Mouse (Mus musculus) heart, adult 2 months (tissue): ENCODE measurements at regions not wholly inside any gene's neighbourhood (a gene's known extent, or its start where the extent isn't known, plus 50 kb on each side); places are given as distances from the start of the nearest gene placed in this dataset.

ENCODE experiments used
- DNase-seq, 2 experiments: peaks; one replicate each; pipeline ENCODE4 v3.0.0; 2021
- H3K27ac ChIP-seq: fragments of 200-600 bp; 2 replicates; pipeline ENCODE4 v1.8.1; 2022
- H3K27me3 ChIP-seq: fragments of 200-500 bp; 2 replicates; pipeline ENCODE4 v1.6.1; 2012; ENCODE audit warnings: mild to moderate bottlenecking, low read length, inconsistent platforms, mixed read lengths; ENCODE audit not compliant: control insufficient read depth, insufficient read depth
- H3K36me3 ChIP-seq: fragments of 200-500 bp; 2 replicates; pipeline ENCODE4 v1.6.1; 2012; ENCODE audit warnings: low read length, inconsistent platforms; ENCODE audit not compliant: control insufficient read depth, insufficient read depth
- H3K4me1 ChIP-seq: fragments of 200-500 bp; 2 replicates; pipeline ENCODE4 v1.6.1; 2011; ENCODE audit warnings: low read length; ENCODE audit not compliant: control insufficient read depth, insufficient read depth
- H3K4me3 ChIP-seq: fragments of 200-600 bp; 2 replicates; pipeline ENCODE4 v1.8.1; 2022
- H3K79me2 ChIP-seq: fragments of 200-500 bp; replicated peaks from 2 replicates; pipeline ENCODE4 v1.6.1; 2012; ENCODE audit warnings: mild to moderate bottlenecking, inconsistent platforms, low read length, moderate library complexity, mixed read lengths; ENCODE audit not compliant: control insufficient read depth, insufficient read depth
- H3K9ac ChIP-seq: fragments of 200-500 bp; 2 replicates; pipeline ENCODE4 v1.6.1; 2012; ENCODE audit warnings: low read depth, mild to moderate bottlenecking, control low read depth, inconsistent platforms, low read length, mixed read lengths
- CTCF ChIP-seq: fragments of 200-600 bp; IDR thresholded peaks from 2 replicates; pipeline ENCODE4 v1.8.1; 2022; ENCODE audit warnings: antibody characterized with exemption, mild to moderate bottlenecking, moderate library complexity
- EP300 ChIP-seq: fragments of 200-500 bp; IDR thresholded peaks from 2 replicates; pipeline ENCODE4 v1.6.1; 2011; ENCODE audit warnings: low read depth, low read length, control low read depth; ENCODE audit not compliant: insufficient read depth
- POLR2A ChIP-seq: fragments of 200-500 bp; IDR thresholded peaks from 2 replicates; pipeline ENCODE4 v1.6.1; 2011; ENCODE audit warnings: mild to moderate bottlenecking, low read depth, low read length, control low read depth; ENCODE audit not compliant: insufficient read depth
- WGBS: fragments of 180-500 bp; shearing (Covaris S2); methylation state at CpG from one replicate; pipeline ENCODE4 v1.1.7; 2018; 5-methylcytosine and 5-hydroxymethylcytosine counted together
- intact Hi-C: fragments of 180-260 bp; cut with DNase I; formaldehyde crosslinking; loops from one replicate; pipeline ENCODE4 v1.15.1; 2025

DNA sequence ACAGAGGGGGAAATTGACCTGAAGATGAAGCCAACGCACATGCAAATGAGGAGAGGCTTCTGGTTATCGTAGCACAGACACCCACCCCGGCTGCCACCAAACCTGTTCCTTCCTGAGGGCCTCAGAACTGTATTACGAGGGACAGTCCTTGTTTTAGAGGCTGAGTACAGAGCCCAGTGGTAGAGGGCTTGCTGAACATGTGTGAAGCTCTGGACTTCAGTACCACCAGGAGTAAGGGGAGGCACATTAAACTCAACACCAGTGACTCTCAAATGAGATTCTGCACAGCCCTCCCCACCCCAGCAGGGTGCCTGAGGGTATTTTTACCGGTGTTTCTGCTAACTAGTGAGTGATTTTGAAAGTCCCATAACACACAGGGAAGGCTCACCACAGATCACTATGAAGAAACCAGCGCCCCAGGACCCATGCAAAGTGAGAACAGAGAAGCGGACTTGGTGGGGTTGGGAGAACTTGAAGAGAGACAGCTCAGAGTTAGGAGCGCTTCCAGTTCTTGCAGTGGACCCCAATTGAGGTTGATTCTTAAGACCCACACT is 116.9 kb downstream of the 2410131K14Rik start:
- Histone ChIP-seq H3K9ac (no peak overlapping the region), H3K27ac (no peak overlapping the region), H3K4me3 (no peak overlapping the region), H3K79me2 (no peaks in the 10 kb centered on the region), H3K4me1 (no peaks in the 10 kb centered on the region; the same call in 1 of the 2 replicates), H3K27me3 (no peaks in the 10 kb centered on the region), H3K36me3 (no peaks in the 10 kb centered on the region)
- intact Hi-C loops: no loop called here
- 77% methylated on average over 8 of the region's 8 CpGs for WGBS
- TF ChIP-seq EP300 (no peak), POLR2A (no peak), CTCF (no peak)
- DNase-seq: no peak

DNA sequence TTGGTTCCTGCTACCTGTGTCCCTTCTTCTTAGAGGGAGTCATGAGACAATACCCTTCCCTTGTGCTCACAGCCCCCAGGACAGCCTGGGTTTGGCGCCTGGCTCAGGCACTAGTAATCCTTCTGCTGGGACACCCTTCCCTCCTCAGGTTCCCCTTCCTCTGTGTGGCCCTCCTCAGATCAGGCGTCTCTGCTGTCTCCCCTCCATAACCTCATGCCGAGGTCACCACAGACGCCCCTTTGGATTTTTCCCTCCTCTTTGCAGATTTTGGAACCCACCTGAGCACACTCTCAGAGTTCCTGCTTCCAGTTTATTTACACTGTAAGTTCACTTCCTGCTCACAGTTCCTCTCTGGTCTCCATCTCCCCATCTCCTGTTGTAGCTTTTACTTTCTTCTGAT is 117.7 kb downstream of the 2410131K14Rik start:
- TF ChIP-seq EP300: no peak
- TF ChIP-seq POLR2A: no peak
- no peak for TF ChIP-seq CTCF
- Histone ChIP-seq H3K27me3 (no peaks in the 10 kb centered on the region), H3K9ac (no peak overlapping the region), H3K27ac (no peak overlapping the region), H3K79me2 (no peaks in the 10 kb centered on the region), H3K4me3 (no peak overlapping the region), H3K4me1 (no peaks in the 10 kb centered on the region; the same call in 1 of the 2 replicates), H3K36me3 (no peaks in the 10 kb centered on the region)
- intact Hi-C loops: no loop called here
- DNase-seq: no peak
- 52% methylated on average over 4 of the region's 4 CpGs for WGBS

- WGBS: 55% methylated on average over 6 of the region's 6 CpGs
- Histone ChIP-seq H3K27me3 (no peaks in the 10 kb centered on the region), H3K9ac (no peak overlapping the region), H3K27ac (no peak overlapping the region), H3K36me3 (no peaks in the 10 kb centered on the region), H3K4me1 (no peaks in the 10 kb centered on the region; the same call in 1 of the 2 replicates), H3K4me3 (no peak overlapping the region), H3K79me2 (no peaks in the 10 kb centered on the region)
- no peak for TF ChIP-seq POLR2A
- TF ChIP-seq EP300: no peak
- TF ChIP-seq CTCF: no peak
- DNase-seq: no peak
- intact Hi-C loops: no loop called here
Measured at GRCm38 (mm10) chr5:118363154-118363553, 118.1 kb downstream of the 2410131K14Rik start.

DNA sequence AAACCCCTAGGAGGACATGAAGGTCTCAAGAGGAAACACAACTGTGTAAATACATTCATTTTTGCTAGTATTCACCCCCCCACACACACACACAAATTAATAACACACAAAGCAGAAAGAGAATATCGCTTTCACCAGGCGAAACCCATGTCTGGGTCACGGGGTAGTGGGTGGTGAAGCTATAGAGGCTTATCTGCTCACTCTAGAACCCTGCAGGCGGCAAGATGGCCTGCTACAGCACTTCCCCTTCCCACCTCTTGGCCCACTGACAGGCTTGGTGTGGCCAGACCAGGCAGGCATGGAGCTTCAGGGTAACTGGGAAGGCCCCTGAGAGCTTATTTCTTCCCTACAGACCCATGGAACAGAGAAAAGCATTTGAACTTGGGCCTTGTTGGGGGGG is 119.6 kb downstream of the 2410131K14Rik start:
- WGBS: 91% methylated on average over 4 of the region's 4 CpGs
- H3K79me2 ChIP-seq: no peaks in the 10 kb centered on the region
- intact Hi-C loops: no loop called here
- no peak for DNase-seq
- H3K27ac ChIP-seq: no peak overlapping the region
- H3K36me3 ChIP-seq: no peaks in the 10 kb centered on the region
- H3K9ac ChIP-seq: no peak overlapping the region
- no peaks in the 10 kb centered on the region for H3K27me3 ChIP-seq
- TF ChIP-seq EP300: no peak
- no peaks in the 10 kb centered on the region; the same call in 1 of the 2 replicates for H3K4me1 ChIP-seq
- no peak overlapping the region for H3K4me3 ChIP-seq

- DNase-seq: no peak
- no peak overlapping the region for H3K9ac ChIP-seq
- no peaks in the 10 kb centered on the region for H3K27me3 ChIP-seq
- intact Hi-C loops: no loop called here
- no peak overlapping the region for H3K27ac ChIP-seq
- 93% methylated on average over 7 of the region's 7 CpGs for WGBS
- H3K36me3 ChIP-seq: no peaks in the 10 kb centered on the region
- H3K79me2 ChIP-seq: no peaks in the 10 kb centered on the region
- H3K4me3 ChIP-seq: no peak overlapping the region
- H3K4me1 ChIP-seq: no peaks in the 10 kb centered on the region; the same call in 1 of the 2 replicates
- no peak for TF ChIP-seq POLR2A
- no peak for TF ChIP-seq CTCF
- TF ChIP-seq EP300: no peak
Measured at GRCm38 (mm10) chr5:118365196-118365595, 120.2 kb downstream of the 2410131K14Rik start.

DNA sequence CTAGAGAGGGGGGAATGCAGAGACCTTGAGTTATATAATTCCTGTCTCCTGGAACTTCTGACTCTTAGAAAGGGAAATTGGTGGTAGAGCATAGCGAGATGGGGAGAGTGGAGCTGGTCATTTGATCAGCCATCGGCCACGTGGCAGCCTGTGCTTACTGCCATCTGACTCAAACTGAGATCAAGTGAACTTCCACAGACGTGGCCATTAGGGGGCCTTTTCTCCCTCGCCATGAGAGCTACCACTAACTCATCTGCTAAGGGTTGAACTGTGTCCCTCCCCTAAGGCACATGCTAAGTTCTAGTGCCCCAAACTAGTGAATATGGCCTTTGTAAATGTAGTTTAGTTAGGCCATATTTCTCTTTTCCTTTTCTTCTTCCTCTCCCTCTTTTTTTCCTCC is 120.6 kb downstream of the 2410131K14Rik start:
- H3K79me2 ChIP-seq: no peaks in the 10 kb centered on the region
- intact Hi-C loops: no loop called here
- DNase-seq: no peak
- H3K36me3 ChIP-seq: no peaks in the 10 kb centered on the region
- 68% methylated on average over 5 of the region's 5 CpGs for WGBS
- no peaks in the 10 kb centered on the region for H3K27me3 ChIP-seq
- H3K9ac ChIP-seq: no peak overlapping the region
- no peaks in the 10 kb centered on the region; the same call in 1 of the 2 replicates for H3K4me1 ChIP-seq
- TF ChIP-seq EP300: no peak
- TF ChIP-seq CTCF: peak; percentile 42
- TF ChIP-seq POLR2A: no peak
- H3K27ac ChIP-seq: no peak overlapping the region
- H3K4me3 ChIP-seq: no peak overlapping the region
